Mouse (Mus musculus) brain, adult 10 weeks (tissue): ENCODE data around the gene Gm11549. TPM values are rescaled to one million over a fixed set of nuclear protein-coding genes. Genes with fewer than 3 reads are reported as not detected.

Experiments
- polyA plus RNA-seq: library from polyadenylated mRNA; stranded (reverse); fragments of 350-450 nt; fragmentation: Illumina TruSeq; extraction: RNeasy Lipid Tissue Mini Kit (QIAGEN cat#74804); gene quantifications from one replicate; pipeline ENCODE4 v1.2.3, GENCODE M21; 2015; ENCODE audit warnings: low read depth, low replicate concordance

Gene Gm11549
- 32.3 TPM for polyA plus RNA-seq

GRCm38 (mm10) chr3:36521073-36522060 lies at the start of gene Gm11549:
Gm11549 (minus strand) TSS chr3:36521813.

GRCm38 (mm10) chr3:36552406-36553047 lies 30.9 kb upstream of the Gm11549 start, which contains the start of gene Exosc9:
Exosc9 (plus strand) TSS chr3:36552606.

GRCm38 (mm10) chr3:36475532-36476087 lies 46.0 kb downstream of the Gm11549 start, which contains the start of the genes Anxa5 and 1810062G17Rik:
Anxa5 (minus strand) TSS chr3:36475894.
1810062G17Rik (plus strand) TSS chr3:36475937.

Other genes with a start within 250 kb of the Gm11549 start
- 83.5 TPM for gene Anxa5, start 45.9 kb downstream of the Gm11549 start, polyA plus RNA-seq
- not detected for gene 1810062G17Rik, start 45.9 kb downstream of the Gm11549 start, polyA plus RNA-seq
- 57.0 TPM for gene Exosc9, start 30.8 kb upstream of the Gm11549 start, polyA plus RNA-seq
- 2.1 TPM for gene Ccna2, start 50.3 kb upstream of the Gm11549 start, polyA plus RNA-seq
- 21.7 TPM for gene Bbs7, start 91.7 kb upstream of the Gm11549 start, polyA plus RNA-seq
- gene Trpc3, start 168.4 kb upstream of the Gm11549 start, polyA plus RNA-seq: 17.1 TPM